Mouse (Mus musculus) right cerebral cortex, adult 2 months (tissue): ENCODE data around the gene Gm26727.
"Not testable (repeated sequence)": the region's sequence is repeated elsewhere in the genome, so short reads cannot be mapped to it uniquely, and the experiment has no call there.

ENCODE experiments used
- DNase-seq, 2 experiments: peaks; one replicate each; pipeline ENCODE4 v3.0.0; 2021 to 2022; ENCODE audit warnings: low spot score in 2 of 2

Gm26727 gene

DNA sequence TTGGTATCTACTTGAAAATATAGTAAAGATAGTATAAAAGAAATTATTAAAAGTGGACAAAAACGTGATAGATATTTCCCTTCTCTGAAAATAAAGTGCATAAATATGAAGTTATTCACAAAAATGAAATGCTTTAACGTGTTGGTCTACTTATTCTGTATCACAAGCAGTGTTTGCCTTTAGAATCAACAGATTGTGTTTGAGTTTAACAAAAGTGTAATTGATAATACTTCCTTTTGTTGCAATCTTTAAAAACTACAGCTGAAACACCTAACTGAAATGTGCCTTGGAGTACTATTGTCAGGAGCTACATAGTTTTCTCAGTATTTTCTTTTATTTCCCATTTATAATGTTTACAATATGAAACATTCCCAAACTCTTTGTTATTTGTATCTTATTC is at the start of gene Gm26727:
Gene Gm26727 (minus strand): TSS at position 101 of the 400 bp plus-strand sequence.
- no peak for DNase-seq

DNA sequence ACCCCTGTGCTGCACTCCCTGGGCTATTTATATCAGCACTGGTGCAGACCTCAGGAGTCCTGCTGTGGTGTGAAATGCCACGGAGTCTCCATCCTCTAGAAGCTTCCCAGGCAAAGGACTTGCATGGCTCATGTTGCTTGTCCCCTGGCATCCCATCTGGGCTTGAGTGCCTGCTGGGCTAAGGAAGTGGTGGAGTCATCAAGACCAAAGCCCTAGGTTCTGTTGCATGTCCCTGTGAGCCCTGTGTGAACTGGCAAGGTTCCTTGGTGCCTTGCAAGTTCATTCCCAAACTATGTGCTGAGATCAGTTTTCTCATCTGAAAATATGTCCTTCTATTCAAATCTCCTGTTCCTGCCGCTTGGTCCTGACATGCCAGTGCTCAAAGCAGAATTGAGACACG is 48.1 kb upstream of the Gm26727 start:
- no peak for DNase-seq

GRCm38 (mm10) chr2:67477753-67478152 is 44.8 kb upstream of the Gm26727 start:
- peak; percentile 54 to 56 for DNase-seq

DNA sequence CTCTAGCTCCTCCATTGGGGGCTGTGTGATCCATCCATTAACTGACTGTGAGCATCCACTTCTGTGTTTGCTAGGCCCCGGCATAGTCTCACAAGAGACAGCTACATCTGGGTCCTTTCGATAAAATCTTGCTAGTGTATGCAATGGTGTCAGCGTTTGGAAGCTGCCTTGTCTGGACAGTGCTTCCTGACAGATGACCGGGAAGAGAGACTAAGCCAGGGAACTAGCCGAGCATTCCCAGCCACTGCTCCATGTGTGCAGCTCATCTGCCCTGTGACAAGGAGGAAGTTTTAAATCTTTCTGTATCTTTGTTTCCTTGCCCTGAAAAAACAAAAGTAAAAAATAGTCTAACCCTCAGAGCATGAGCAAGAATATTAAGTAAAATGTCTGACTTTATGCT is 37.0 kb upstream of the Gm26727 start:
- not testable (repeated sequence) for DNase-seq

- DNase-seq, result no peak
Measured at GRCm38 (mm10) chr2:67467036-67467435, 34.1 kb upstream of the Gm26727 start.

DNA sequence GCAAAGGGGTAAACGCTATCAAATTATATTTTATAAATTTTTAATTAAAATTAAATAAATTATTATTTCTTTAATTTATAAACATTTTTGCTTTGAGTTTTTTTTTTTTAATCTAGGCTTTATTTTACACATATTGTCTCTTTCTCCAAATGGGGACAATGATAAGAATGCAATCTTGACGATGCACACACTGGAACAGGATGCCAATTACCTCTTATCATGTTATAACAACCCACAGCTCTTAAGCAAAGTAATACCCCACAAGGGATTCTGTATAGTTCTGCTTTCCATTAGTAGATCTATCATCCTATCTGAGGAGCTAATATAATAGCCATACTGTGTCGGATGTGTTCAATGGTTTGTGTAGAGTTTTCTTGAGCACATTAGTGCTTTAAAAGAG is 27.9 kb upstream of the Gm26727 start:
- no peak for DNase-seq

- DNase-seq, result peak; percentile 57 to 58
Measured at GRCm38 (mm10) chr2:67447206-67447605, 14.2 kb upstream of the Gm26727 start.

- no peak for DNase-seq
Measured at GRCm38 (mm10) chr2:67446772-67447171, 13.8 kb upstream of the Gm26727 start.

- DNase-seq, result no peak
Measured at GRCm38 (mm10) chr2:67445780-67446179, 12.8 kb upstream of the Gm26727 start, which contains the start of gene Xirp2. TSS of gene Xirp2 (plus strand) at chr2:67446002.

GRCm38 (mm10) chr2:67438309-67438708 is 5.3 kb upstream of the Gm26727 start:
- no peak for DNase-seq

DNA sequence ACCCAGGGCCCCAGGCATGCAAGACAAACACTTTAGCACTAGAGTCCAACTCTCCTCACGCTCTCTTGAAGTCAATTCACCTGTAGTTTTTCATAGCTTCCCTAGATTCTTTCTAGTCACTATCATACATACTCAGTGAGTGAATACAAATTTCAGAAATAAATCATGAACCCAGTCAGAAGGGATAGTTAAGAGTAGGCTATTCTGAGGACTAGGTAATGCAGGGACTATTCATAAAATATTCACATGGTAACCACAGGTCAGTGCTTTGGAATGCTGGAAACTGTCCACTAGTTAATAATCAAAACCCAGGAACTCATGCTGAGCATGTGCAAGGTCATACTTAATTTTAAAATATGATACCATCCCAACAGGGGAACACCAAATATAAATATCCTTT is 10.2 kb downstream of the Gm26727 start:
- DNase-seq, result no peak

DNA sequence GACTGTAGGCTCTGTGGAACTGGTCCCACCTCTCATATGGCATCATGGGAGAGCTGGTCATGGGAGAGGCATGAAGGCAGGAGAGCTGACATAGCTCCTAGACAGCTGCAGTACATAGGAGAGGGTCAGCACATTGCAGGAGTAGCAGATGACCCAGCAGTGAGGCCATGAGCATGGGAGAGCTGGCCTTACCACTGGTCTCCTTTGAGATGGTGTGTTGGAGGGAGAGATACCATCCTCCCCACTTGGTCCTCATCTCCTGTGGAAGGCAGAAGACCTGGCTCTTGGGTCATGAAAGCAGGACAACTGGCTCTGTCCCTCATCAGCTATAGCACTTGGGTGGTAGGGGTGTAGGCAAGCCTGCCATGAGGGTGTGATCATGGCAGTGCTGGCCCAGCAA is 12.1 kb downstream of the Gm26727 start:
- DNase-seq, result no peak

DNA sequence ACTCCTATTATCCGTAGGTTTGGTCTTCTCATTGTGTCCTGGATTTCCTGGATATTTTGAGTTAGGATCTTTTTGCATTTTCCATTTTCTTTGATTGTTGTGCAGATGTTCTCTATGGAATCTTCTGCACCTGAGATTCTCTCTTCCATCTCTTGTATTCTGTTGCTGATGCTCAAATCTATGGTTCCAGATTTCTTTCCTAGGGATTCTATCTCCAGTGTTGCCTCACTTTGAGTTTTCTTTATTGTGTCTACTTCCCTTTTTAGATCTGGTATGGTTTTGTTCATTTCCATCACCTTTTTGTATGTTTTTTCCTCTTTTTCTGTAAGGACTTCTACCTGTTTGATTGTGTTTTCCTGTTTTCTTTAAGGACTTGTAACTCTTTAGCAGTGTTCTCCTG is 19.6 kb downstream of the Gm26727 start, which contains the start of gene Gm21830:
Gene Gm21830 (plus strand): TSS at position 301 of the 400 bp plus-strand sequence.
- not testable (repeated sequence) for DNase-seq
